Mouse (Mus musculus): Measurements from ENCODE around the gene Nop56. TPM values are rescaled to one million over a fixed set of nuclear protein-coding genes. Genes with fewer than 3 reads are reported as not detected.

Nop56 gene
- polyA plus RNA-seq, 1 experiment = 15.5 TPM

- H3K27me3 ChIP-seq (ENCODE audit: control insufficient read depth, insufficient read depth, low read length) = peaks cover 36% of the 10 kb centered on the region
- H3K36me3 ChIP-seq (ENCODE audit: control insufficient read depth, insufficient read depth, low read length) = no peaks in the 10 kb centered on the region
- H3K4me1 ChIP-seq (ENCODE audit: control insufficient read depth, insufficient read depth, insufficient read length, low read length) = peaks cover 11% of the 10 kb centered on the region
- no peak within 1 kb of the TSS for H3K27ac ChIP-seq (ENCODE audit: insufficient read depth, low read depth, low read length)
- peak within 1 kb of the TSS; percentile 63 for H3K4me3 ChIP-seq (ENCODE audit: low read depth, low read length)
- 3% methylated on average over 38 of the region's 39 CpGs for WGBS
- no peak for TF ChIP-seq CTCF (IDR thresholded peaks at IDR 0.05; ENCODE audit: extremely low read depth, insufficient read length, insufficient replicate concordance, low read depth, low read length)
- no peak for TF ChIP-seq POLR2A (IDR thresholded peaks at IDR 0.05; ENCODE audit: low read depth, low read length)
Observed at GRCm38 (mm10) chr2:130294936-130295277, 20.7 kb downstream of the Nop56 start, which contains the start of gene Ebf4. TSS of gene Ebf4 (plus strand) at chr2:130295169.

GRCm38 (mm10) chr2:130295331-130296133, 21.3 kb downstream of the Nop56 start:
- no peak for TF ChIP-seq POLR2A (IDR thresholded peaks at IDR 0.05; ENCODE audit: low read depth, low read length)
- TF ChIP-seq CTCF (IDR thresholded peaks at IDR 0.05; ENCODE audit: extremely low read depth, insufficient read length, insufficient replicate concordance, low read depth, low read length) = no peak
- Histone ChIP-seq H3K27ac (ENCODE audit: insufficient read depth, low read depth, low read length) (no peak overlapping the region), H3K4me3 (ENCODE audit: low read depth, low read length) (peak overlapping the region; percentile 63), H3K4me1 (ENCODE audit: control insufficient read depth, insufficient read depth, insufficient read length, low read length) (peaks cover 11% of the 10 kb centered on the region), H3K36me3 (ENCODE audit: control insufficient read depth, insufficient read depth, low read length) (no peaks in the 10 kb centered on the region), H3K27me3 (ENCODE audit: control insufficient read depth, insufficient read depth, low read length) (peaks cover 36% of the 10 kb centered on the region)
- WGBS = 1% methylated on average over 95 of the region's 99 CpGs

- Histone ChIP-seq H3K27ac (ENCODE audit: insufficient read depth, low read depth, low read length) (no peak overlapping the region), H3K36me3 (ENCODE audit: control insufficient read depth, insufficient read depth, low read length) (no peaks in the 10 kb centered on the region), H3K4me3 (ENCODE audit: low read depth, low read length) (peak overlapping the region; percentile 63), H3K4me1 (ENCODE audit: control insufficient read depth, insufficient read depth, insufficient read length, low read length) (peaks cover 11% of the 10 kb centered on the region), H3K27me3 (ENCODE audit: control insufficient read depth, insufficient read depth, low read length) (peaks cover 36% of the 10 kb centered on the region)
- WGBS = 4% methylated on average over 20 of the region's 20 CpGs
- no peak for TF ChIP-seq POLR2A (IDR thresholded peaks at IDR 0.05; ENCODE audit: low read depth, low read length)
- no peak for TF ChIP-seq CTCF (IDR thresholded peaks at IDR 0.05; ENCODE audit: extremely low read depth, insufficient read length, insufficient replicate concordance, low read depth, low read length)
Observed at GRCm38 (mm10) chr2:130296134-130296745, 22.0 kb downstream of the Nop56 start.

GRCm38 (mm10) chr2:130297580-130297979, 23.4 kb downstream of the Nop56 start:
- peaks cover 11% of the 10 kb centered on the region for H3K4me1 ChIP-seq (ENCODE audit: control insufficient read depth, insufficient read depth, insufficient read length, low read length)
- no peak overlapping the region for H3K4me3 ChIP-seq (ENCODE audit: low read depth, low read length)
- H3K27me3 ChIP-seq (ENCODE audit: control insufficient read depth, insufficient read depth, low read length) = peaks cover 36% of the 10 kb centered on the region
- H3K36me3 ChIP-seq (ENCODE audit: control insufficient read depth, insufficient read depth, low read length) = no peaks in the 10 kb centered on the region
- 86% methylated on average over 9 of the region's 9 CpGs for WGBS
- no peak for TF ChIP-seq POLR2A (IDR thresholded peaks at IDR 0.05; ENCODE audit: low read depth, low read length)
- TF ChIP-seq CTCF (IDR thresholded peaks at IDR 0.05; ENCODE audit: extremely low read depth, insufficient read length, insufficient replicate concordance, low read depth, low read length) = no peak
- H3K27ac ChIP-seq (ENCODE audit: insufficient read depth, low read depth, low read length) = no peak overlapping the region

- no peak for TF ChIP-seq CTCF (IDR thresholded peaks at IDR 0.05; ENCODE audit: extremely low read depth, insufficient read length, insufficient replicate concordance, low read depth, low read length)
Observed at GRCm38 (mm10) chr2:130303014-130303413, 28.8 kb downstream of the Nop56 start.

GRCm38 (mm10) chr2:130327057-130327456, 52.8 kb downstream of the Nop56 start:
- Histone ChIP-seq H3K27me3 (ENCODE audit: control insufficient read depth, insufficient read depth, low read length) (no peaks in the 10 kb centered on the region; the same call in 1 of the 2 replicates), H3K27ac (ENCODE audit: insufficient read depth, low read depth, low read length) (no peak overlapping the region), H3K4me1 (ENCODE audit: control insufficient read depth, insufficient read depth, insufficient read length, low read length) (no peaks in the 10 kb centered on the region), H3K36me3 (ENCODE audit: control insufficient read depth, insufficient read depth, low read length) (no peaks in the 10 kb centered on the region), H3K4me3 (ENCODE audit: low read depth, low read length) (no peak overlapping the region)
- WGBS = 74% methylated on average over 1 of the region's 1 CpGs
- TF ChIP-seq CTCF (IDR thresholded peaks at IDR 0.05; ENCODE audit: extremely low read depth, insufficient read length, insufficient replicate concordance, low read depth, low read length) (no peak), POLR2A (IDR thresholded peaks at IDR 0.05; ENCODE audit: low read depth, low read length) (no peak)

More at GRCm38 (mm10) chr2:130303014-130303413, 28.8 kb downstream of the Nop56 start:
- no peaks in the 10 kb centered on the region for H3K36me3 ChIP-seq (ENCODE audit: control insufficient read depth, insufficient read depth, low read length)
- no peaks in the 10 kb centered on the region for H3K4me1 ChIP-seq (ENCODE audit: control insufficient read depth, insufficient read depth, insufficient read length, low read length)
- no peak overlapping the region for H3K27ac ChIP-seq (ENCODE audit: insufficient read depth, low read depth, low read length)
- WGBS = 48% methylated on average over 4 of the region's 4 CpGs
- no peaks in the 10 kb centered on the region for H3K27me3 ChIP-seq (ENCODE audit: control insufficient read depth, insufficient read depth, low read length)
- H3K4me3 ChIP-seq (ENCODE audit: low read depth, low read length) = no peak overlapping the region

Other genes starting within 250 kb of the Nop56 start
- not detected in 2 replicates for gene Tgm6, start 162.0 kb upstream of the Nop56 start, polyA plus RNA-seq (2012; rRNA removed)
- gene Snrpb, start 95.0 kb upstream of the Nop56 start, polyA plus RNA-seq (2012; rRNA removed) = 126 and 223 TPM in 2 replicates
- gene Tmc2, start 79.2 kb upstream of the Nop56 start, polyA plus RNA-seq (2012; rRNA removed) = not detected in 2 replicates
- 170 and 242 TPM in 2 replicates for gene Idh3b, start 10.1 kb downstream of the Nop56 start, polyA plus RNA-seq (2012; rRNA removed)
- 1.2 and 1.3 TPM in 2 replicates for gene Ebf4, start 20.7 kb downstream of the Nop56 start, polyA plus RNA-seq (2012; rRNA removed)
- 2.2 and 2.9 TPM in 2 replicates for gene Cpxm1, start 123.1 kb downstream of the Nop56 start, polyA plus RNA-seq (2012; rRNA removed)
- not detected in 2 replicates for gene Gm28372, start 130.8 kb downstream of the Nop56 start, polyA plus RNA-seq (2012; rRNA removed)
- not detected in 2 replicates for gene 1700020A23Rik, start 130.8 kb downstream of the Nop56 start, polyA plus RNA-seq (2012; rRNA removed)
- not detected in 2 replicates for gene Tmem239, start 132.0 kb downstream of the Nop56 start, polyA plus RNA-seq (2012; rRNA removed)
- gene Vps16, start 149.9 kb downstream of the Nop56 start, polyA plus RNA-seq (2012; rRNA removed) = 22.5 and 38.8 TPM in 2 replicates
- 8.5 and 11.6 TPM in 2 replicates for gene Pced1a, start 150.3 kb downstream of the Nop56 start, polyA plus RNA-seq (2012; rRNA removed)
- gene Ptpra, start 175.8 kb downstream of the Nop56 start, polyA plus RNA-seq (2012; rRNA removed) = 15.0 and 21.8 TPM in 2 replicates